Mouse (Mus musculus): ENCODE data around the gene Gm12216.
"Not testable (repeated sequence)": the region's sequence is repeated elsewhere in the genome, so short reads cannot be mapped to it uniquely, and the experiment has no call there.

DNA sequence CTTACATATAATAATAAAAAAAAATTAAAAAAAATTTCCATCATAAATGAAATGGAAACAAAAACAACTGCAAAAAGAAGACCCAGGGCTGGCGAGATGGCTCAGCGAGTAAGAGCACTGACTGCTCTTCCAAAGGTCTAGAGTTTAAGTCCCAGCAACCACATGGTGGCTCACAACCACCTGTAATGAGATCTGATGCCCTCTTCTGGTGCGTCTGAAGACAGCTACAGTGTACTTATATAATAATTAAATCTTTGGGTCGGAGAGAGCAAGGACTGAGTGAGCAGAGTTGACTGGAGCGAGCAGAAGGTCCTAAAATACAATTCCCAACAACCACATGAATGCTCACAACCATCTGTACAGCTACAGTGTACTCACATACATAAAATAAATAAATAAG, 19.0 kb upstream of the Gm12216 start:
- not testable (repeated sequence) for TF ChIP-seq POLR2A (IDR thresholded peaks at IDR 0.05; ENCODE audit: insufficient read length, low read depth); MAX (IDR thresholded peaks at IDR 0.05; ENCODE audit: low read depth); REST (IDR thresholded peaks at IDR 0.05; ENCODE audit: insufficient read depth, insufficient read length); USF1 (IDR thresholded peaks at IDR 0.05; ENCODE audit: low read depth)

Data from myocyte (in vitro differentiated cells).